Comparison of ENCODE assay signal across 9 mouse cellular contexts in genomic region chr4:134357461-134357771, GRCm38 (mm10). TPM values are rescaled to one million over a fixed set of nuclear protein-coding genes. Genes with fewer than 3 reads are reported as not detected.
DNase-seq lines count a peak whose midpoint lies in the region; ATAC-seq lines count a peak whose summit lies in the region.
"Had no signal": no experiment of that assay in that cellular context is flagged by ENCODE, and none has a peak within 500 bp of the region (broad histone marks: within the 10 kb centered on the region; RNA-seq: fewer than 3 reads in every experiment).

No protein-coding gene starts in this region.

- H3K9me3 ChIP-seq in heart, embryonic 13.5 days = no peaks in the 10 kb centered on the region
- H3K9me3 ChIP-seq in embryonic facial prominence, embryonic 13.5 days = no peaks in the 10 kb centered on the region
- H3K9me3 ChIP-seq in hindbrain, embryonic 14.5 days (ENCODE audit: control insufficient read depth, low read length) = no peaks in the 10 kb centered on the region
- no peaks in the 10 kb centered on the region for H3K9me3 ChIP-seq in midbrain, embryonic 13.5 days

- H3K9ac ChIP-seq in heart, embryonic 13.5 days = no peak overlapping the region; the same call in 1 of the 2 replicates
- no peak overlapping the region for H3K9ac ChIP-seq in embryonic facial prominence, embryonic 13.5 days
- H3K9ac ChIP-seq in hindbrain, embryonic 14.5 days = peak overlapping the region; percentile 55
- H3K9ac ChIP-seq in midbrain, embryonic 13.5 days (replicated peaks) = peak overlapping the region; percentile 61

- H3K4me2 ChIP-seq in heart, embryonic 13.5 days = peak overlapping the region; percentile 51
- H3K4me2 ChIP-seq in embryonic facial prominence, embryonic 13.5 days = peak overlapping the region; percentile 37
- H3K4me2 ChIP-seq in hindbrain, embryonic 14.5 days (replicated peaks) = peak overlapping the region; percentile 46
- H3K4me2 ChIP-seq in midbrain, embryonic 13.5 days (replicated peaks) = peak overlapping the region; percentile 50

- 45% methylated on average over 17 of the region's 17 CpGs for WGBS in heart, embryonic 13.5 days
- WGBS in embryonic facial prominence, embryonic 13.5 days = 44% methylated on average over 17 of the region's 17 CpGs
- 44% methylated on average over 17 of the region's 17 CpGs for WGBS in hindbrain, embryonic 14.5 days
- WGBS in midbrain, embryonic 13.5 days = 34% methylated on average over 17 of the region's 17 CpGs

- peaks cover 63% of the 10 kb centered on the region for H3K4me1 ChIP-seq in heart, embryonic 13.5 days
- peaks cover 32% of the 10 kb centered on the region for H3K4me1 ChIP-seq in embryonic facial prominence, embryonic 13.5 days
- H3K4me1 ChIP-seq in hindbrain, embryonic 14.5 days (replicated peaks; ENCODE audit: control insufficient read depth, insufficient read depth, low read length) = no peaks in the 10 kb centered on the region
- peaks cover 12% of the 10 kb centered on the region for H3K4me1 ChIP-seq in midbrain, embryonic 13.5 days (replicated peaks)

- peaks cover 15% of the 10 kb centered on the region for H3K27me3 ChIP-seq in heart, embryonic 13.5 days (replicated peaks)
- peaks cover 12% of the 10 kb centered on the region for H3K27me3 ChIP-seq in embryonic facial prominence, embryonic 13.5 days
- H3K27me3 ChIP-seq in hindbrain, embryonic 14.5 days (ENCODE audit: control insufficient read depth, insufficient read depth, low read length) = no peaks in the 10 kb centered on the region
- peaks cover 19% of the 10 kb centered on the region for H3K27me3 ChIP-seq in midbrain, embryonic 13.5 days

- no peak for ATAC-seq in heart, embryonic 13.5 days (ENCODE audit: extremely low read depth, insufficient number of reproducible peaks, low FRiP score, low TSS enrichment)
- no peak for ATAC-seq in embryonic facial prominence, embryonic 13.5 days (ENCODE audit: insufficient number of reproducible peaks, insufficient read depth, low FRiP score, low TSS enrichment, low read depth)
- ATAC-seq in hindbrain, embryonic 14.5 days (ENCODE audit: low FRiP score) = no peak
- ATAC-seq in midbrain, embryonic 13.5 days = peak; percentile 43

- H3K4me3 ChIP-seq in heart, embryonic 13.5 days = no peak overlapping the region
- H3K4me3 ChIP-seq in embryonic facial prominence, embryonic 13.5 days = no peak overlapping the region
- peak overlapping the region; percentile 17 for H3K4me3 ChIP-seq in hindbrain, embryonic 14.5 days (replicated peaks; ENCODE audit: low read length)
- H3K4me3 ChIP-seq in midbrain, embryonic 13.5 days (replicated peaks) = peak overlapping the region; percentile 25

- no peak for DNase-seq in heart, postnatal 4 days
- no peak for DNase-seq in hindbrain, embryonic 14.5 days (ENCODE audit: low spot score)
- DNase-seq in urinary bladder, postnatal 4 days (ENCODE audit: low spot score in 2 of 2) = no peak
- DNase-seq in layer of hippocampus, adult 9-10 months (ENCODE audit: low spot score) = no peak
- DNase-seq in thymus, postnatal 25 days = no peak

- no peaks in the 10 kb centered on the region for H3K36me3 ChIP-seq in heart, embryonic 13.5 days
- no peaks in the 10 kb centered on the region for H3K36me3 ChIP-seq in embryonic facial prominence, embryonic 13.5 days
- H3K36me3 ChIP-seq in hindbrain, embryonic 14.5 days (replicated peaks; ENCODE audit: control insufficient read depth, insufficient read depth) = no peaks in the 10 kb centered on the region
- no peaks in the 10 kb centered on the region for H3K36me3 ChIP-seq in midbrain, embryonic 13.5 days

- no peak overlapping the region for H3K27ac ChIP-seq in heart, embryonic 13.5 days (replicated peaks)
- H3K27ac ChIP-seq in embryonic facial prominence, embryonic 13.5 days = no peak overlapping the region
- no peak overlapping the region for H3K27ac ChIP-seq in hindbrain, embryonic 14.5 days
- no peak overlapping the region for H3K27ac ChIP-seq in midbrain, embryonic 13.5 days

RNA-seq across cellular contexts. Expression of gene Slc30a2, which starts 14.4 kb away (rescaled TPM):
- polyA plus RNA-seq in heart, embryonic 13.5 days (2015; fragmentation: Nextera tagmentation; extraction: Ambion mirVana) = 0.11 and 0.19 TPM in 2 replicates
- total RNA-seq in heart, postnatal 4 days (2021) = under 1 TPM; 0.29 to 0.61 TPM
- 0.34 and 0.38 TPM in 2 replicates for polyA plus RNA-seq in embryonic facial prominence, embryonic 13.5 days (2015; fragmentation: Nextera tagmentation; extraction: Ambion mirVana)
- 0.13 and 0.14 TPM in 2 replicates for polyA plus RNA-seq in hindbrain, embryonic 14.5 days (2014; fragmentation: Nextera tagmentation; extraction: Ambion mirVana)
- polyA plus RNA-seq in midbrain, embryonic 13.5 days (2015; fragmentation: Nextera tagmentation; extraction: Ambion mirVana) = 0.05 and 0.12 TPM in 2 replicates
- polyA plus RNA-seq: C2C12 had no signal

RNA-seq across cellular contexts. Expression of gene Extl1, which starts 26.2 kb away (rescaled TPM):
- 2.7 and 3.3 TPM in 2 replicates for polyA plus RNA-seq in heart, embryonic 13.5 days (2015; fragmentation: Nextera tagmentation; extraction: Ambion mirVana)
- 1 to 10 TPM; 2.7 to 2.9 TPM for total RNA-seq in heart, postnatal 4 days (2021)
- 4.5 and 5.4 TPM in 2 replicates for polyA plus RNA-seq in embryonic facial prominence, embryonic 13.5 days (2015; fragmentation: Nextera tagmentation; extraction: Ambion mirVana)
- polyA plus RNA-seq in hindbrain, embryonic 14.5 days (2014; fragmentation: Nextera tagmentation; extraction: Ambion mirVana) = 0.30 and 0.58 TPM in 2 replicates
- polyA plus RNA-seq in midbrain, embryonic 13.5 days (2015; fragmentation: Nextera tagmentation; extraction: Ambion mirVana) = 0.16 and 0.40 TPM in 2 replicates

RNA-seq across cellular contexts. Expression of gene Pafah2, which starts 38.7 kb away (rescaled TPM):
- polyA plus RNA-seq in heart, embryonic 13.5 days (2015; fragmentation: Nextera tagmentation; extraction: Ambion mirVana) = 9.0 and 9.9 TPM in 2 replicates
- total RNA-seq in heart, postnatal 4 days (2021) = 1 to 10 TPM; 8.6 to 8.9 TPM
- polyA plus RNA-seq in embryonic facial prominence, embryonic 13.5 days (2015; fragmentation: Nextera tagmentation; extraction: Ambion mirVana) = 12.0 and 13.0 TPM in 2 replicates
- 6.8 and 6.9 TPM in 2 replicates for polyA plus RNA-seq in hindbrain, embryonic 14.5 days (2014; fragmentation: Nextera tagmentation; extraction: Ambion mirVana)
- 6.4 and 6.6 TPM in 2 replicates for polyA plus RNA-seq in midbrain, embryonic 13.5 days (2015; fragmentation: Nextera tagmentation; extraction: Ambion mirVana)

RNA-seq across cellular contexts. Expression of gene Trim63, which starts 42.5 kb away (rescaled TPM):
- 108 and 136 TPM in 2 replicates for polyA plus RNA-seq in heart, embryonic 13.5 days (2015; fragmentation: Nextera tagmentation; extraction: Ambion mirVana)
- total RNA-seq in heart, postnatal 4 days (2021) = 100 to 1,000 TPM; 199 to 226 TPM
- polyA plus RNA-seq in embryonic facial prominence, embryonic 13.5 days (2015; fragmentation: Nextera tagmentation; extraction: Ambion mirVana) = 1.2 and 1.7 TPM in 2 replicates
- 0.23 TPM in 1 of 2 replicates, not detected in the other for polyA plus RNA-seq in hindbrain, embryonic 14.5 days (2014; fragmentation: Nextera tagmentation; extraction: Ambion mirVana)
- 0.11 and 0.21 TPM in 2 replicates for polyA plus RNA-seq in midbrain, embryonic 13.5 days (2015; fragmentation: Nextera tagmentation; extraction: Ambion mirVana)

Comparison
In these comparisons a context has a peak if more than half of its experiments do, and no peak if none do; other contexts are left out.
1. H3K4me3 ChIP-seq: peak in hindbrain, embryonic 14.5 days (single experiment) and midbrain, embryonic 13.5 days (single experiment); none in heart, embryonic 13.5 days (single experiment) and embryonic facial prominence, embryonic 13.5 days (single experiment).
2. H3K9ac ChIP-seq: peak in hindbrain, embryonic 14.5 days (single experiment) and midbrain, embryonic 13.5 days (single experiment); none in heart, embryonic 13.5 days (single experiment) and embryonic facial prominence, embryonic 13.5 days (single experiment).
3. Peak in every context shown above with its lines, with median percentiles within 50 percentile points of each other: H3K4me2 ChIP-seq.